Mouse (Mus musculus): ENCODE data around the gene Laptm5. TPM values are rescaled to one million over a fixed set of nuclear protein-coding genes. Genes with fewer than 3 reads are reported as not detected.

The Laptm5 gene
- total RNA-seq (2021): 10 to 100 TPM; 34.2 to 35.2 TPM
- long read RNA-seq, experiment 1, transcript Laptm5-207 (8 exons, 2,600 nt): major isoform, 35 of 51 reads
- long read RNA-seq, experiment 1, partial matches to known transcripts: 8 of 51 reads
- long read RNA-seq, experiment 1, other reads (novel, unspliced or antisense): 8 of 51 reads
- long read RNA-seq, experiment 2, transcript Laptm5-207 (8 exons, 2,600 nt): major isoform, 18 of 35 reads
- long read RNA-seq, experiment 2, partial matches to known transcripts: 9 of 35 reads
- long read RNA-seq, experiment 2, other reads (novel, unspliced or antisense): 8 of 35 reads

DNA sequence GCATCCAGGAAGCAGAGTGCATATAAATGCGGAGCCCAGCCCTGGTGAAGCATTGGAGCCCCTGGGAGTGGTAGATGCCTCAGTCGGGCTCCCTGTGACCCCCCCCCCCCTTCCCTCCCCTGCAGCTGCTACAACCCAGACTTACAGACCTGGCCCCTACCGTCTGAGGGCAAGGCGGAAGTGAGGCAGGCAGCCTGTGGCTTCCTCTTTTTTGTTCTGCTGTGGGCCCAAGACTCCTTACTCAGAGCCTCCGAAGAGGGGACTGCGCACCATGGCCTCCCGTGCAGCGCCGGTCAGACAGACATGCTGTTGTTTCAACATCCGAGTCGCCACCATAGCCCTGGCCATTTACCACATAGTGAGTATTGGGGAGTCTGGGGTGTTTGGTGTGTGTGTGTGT, at the start of gene Laptm5:
TSS of gene Laptm5 (plus strand) at position 49 of the 400 bp plus-strand sequence.
- no peak for DNase-seq (ENCODE audit: low spot score in 2 of 2)

DNA sequence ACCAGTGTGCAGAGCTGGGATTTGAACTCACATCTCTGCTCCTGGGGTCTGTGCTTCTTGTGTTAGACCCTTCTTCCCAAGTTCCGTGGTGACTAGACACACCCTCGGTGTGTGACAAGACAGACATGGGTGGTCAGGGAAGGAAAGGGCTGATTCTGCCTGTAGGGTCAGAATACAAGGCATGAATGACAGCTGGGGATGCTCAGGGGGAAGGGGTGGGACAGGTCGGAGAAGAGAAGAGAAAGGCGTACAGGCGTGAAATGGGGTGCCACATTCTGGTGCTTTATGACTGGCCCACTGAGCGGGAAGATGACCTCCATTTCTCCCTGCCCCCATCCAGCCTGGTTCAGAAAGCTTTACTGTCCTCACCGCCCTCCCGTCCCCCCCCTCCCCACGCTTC, 47.5 kb upstream of the Laptm5 start:
- no peak for DNase-seq (ENCODE audit: low spot score in 2 of 2)

DNA sequence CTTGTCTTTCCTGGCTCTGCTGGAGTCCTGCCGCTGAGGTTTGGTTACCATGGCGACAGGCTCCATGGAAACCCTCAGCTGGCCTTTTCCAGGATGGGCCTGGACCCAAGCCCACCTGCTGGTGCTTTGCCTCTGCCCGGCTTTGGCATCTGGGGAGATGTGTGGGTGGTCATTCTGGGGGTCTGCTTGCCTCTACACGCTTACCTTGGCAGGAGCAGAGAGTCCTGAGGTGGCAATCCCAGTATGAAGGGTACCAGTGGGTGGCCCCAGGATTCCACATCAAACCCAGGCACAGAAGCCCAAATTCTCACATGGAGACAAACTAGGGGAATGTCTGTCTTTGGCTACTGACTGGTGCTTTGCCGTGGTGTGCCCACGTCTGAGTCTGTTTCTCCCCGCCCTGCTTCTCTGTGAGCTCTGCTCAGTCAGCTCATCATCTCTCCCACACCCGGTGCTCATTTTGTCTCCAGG, 47.0 kb upstream of the Laptm5 start:
- DNase-seq (ENCODE audit: low spot score in 2 of 2): peak; percentile 85 to 90

DNA sequence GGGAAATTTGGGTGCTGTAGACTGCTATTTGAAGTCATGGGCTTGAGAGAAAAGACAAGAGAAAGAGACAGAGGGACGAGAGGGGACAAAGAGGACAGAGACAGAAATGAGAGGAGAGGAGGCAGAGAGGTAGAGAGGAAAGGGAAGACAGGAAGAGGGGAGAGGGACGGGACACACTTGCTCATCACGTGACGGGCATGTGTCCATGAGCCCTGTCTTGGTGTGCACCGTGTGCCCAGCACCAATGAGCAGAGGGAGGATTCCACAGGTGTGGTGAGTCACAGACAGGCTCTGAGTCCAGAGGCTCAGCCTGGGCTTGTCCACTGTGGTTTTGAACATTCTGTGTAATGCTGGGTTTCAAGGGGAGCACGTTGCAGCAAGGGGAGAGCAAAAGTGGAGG, 45.0 kb upstream of the Laptm5 start:
- no peak for DNase-seq (ENCODE audit: low spot score in 2 of 2)

DNA sequence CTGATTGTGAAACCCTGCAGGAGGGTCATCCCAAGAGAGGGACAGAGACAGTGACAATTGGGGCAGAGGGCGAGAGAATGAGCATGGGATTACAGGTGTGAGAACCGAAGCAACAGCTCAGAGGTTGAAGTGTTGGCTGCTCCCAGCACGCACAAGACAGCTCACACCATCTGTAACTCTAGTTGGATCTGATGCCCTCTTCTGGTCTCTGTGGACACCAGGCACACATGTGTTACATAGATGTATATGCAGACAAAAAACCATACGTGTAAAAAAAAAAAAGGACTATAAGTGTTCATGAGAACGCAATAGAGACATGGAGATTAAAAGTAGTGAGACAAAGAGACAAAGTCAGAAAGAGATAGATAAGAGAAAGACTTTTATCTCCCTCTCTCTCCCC, 44.1 kb upstream of the Laptm5 start:
- no peak for DNase-seq (ENCODE audit: low spot score in 2 of 2)

DNA sequence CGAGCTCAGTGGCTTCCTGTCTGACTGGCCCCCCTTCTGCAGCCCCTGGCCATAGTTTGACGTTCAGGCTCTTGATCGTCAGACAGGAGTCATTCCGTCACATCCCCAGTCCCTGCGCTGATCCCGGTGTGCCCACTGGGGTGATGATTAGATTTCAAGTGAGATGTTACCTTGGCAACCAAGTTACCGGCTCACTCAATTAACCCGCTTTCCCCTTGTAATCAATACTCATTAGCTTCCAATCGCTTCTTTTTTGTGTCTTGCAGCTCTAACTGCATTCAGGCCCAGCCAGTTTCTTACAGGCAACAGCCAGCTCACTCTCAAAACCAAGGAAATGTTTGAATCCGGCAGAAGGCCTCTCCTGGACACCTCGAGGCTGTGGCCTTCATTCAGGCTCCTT, 40.5 kb upstream of the Laptm5 start:
- no peak for DNase-seq (ENCODE audit: low spot score in 2 of 2)

DNA sequence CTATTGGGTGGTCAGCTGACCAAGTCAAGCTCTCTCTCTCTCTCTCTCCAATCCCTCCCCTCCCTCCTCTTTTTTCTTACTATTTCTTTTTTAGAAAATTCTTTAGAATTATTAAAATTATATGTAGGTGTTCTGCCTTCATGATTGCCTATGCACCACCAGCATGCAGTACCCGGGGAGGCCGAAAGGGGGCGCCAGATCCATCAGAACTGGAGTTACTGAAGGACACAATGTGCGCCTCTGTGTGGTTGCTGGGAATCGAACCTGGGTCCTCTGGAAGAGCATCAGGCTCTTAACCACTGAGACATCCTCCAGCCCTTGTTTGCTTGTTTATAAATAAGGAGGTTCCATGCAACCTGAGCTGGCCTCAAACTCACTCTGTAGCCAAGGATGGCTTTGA, 39.5 kb upstream of the Laptm5 start:
- DNase-seq (ENCODE audit: low spot score in 2 of 2): no peak

DNA sequence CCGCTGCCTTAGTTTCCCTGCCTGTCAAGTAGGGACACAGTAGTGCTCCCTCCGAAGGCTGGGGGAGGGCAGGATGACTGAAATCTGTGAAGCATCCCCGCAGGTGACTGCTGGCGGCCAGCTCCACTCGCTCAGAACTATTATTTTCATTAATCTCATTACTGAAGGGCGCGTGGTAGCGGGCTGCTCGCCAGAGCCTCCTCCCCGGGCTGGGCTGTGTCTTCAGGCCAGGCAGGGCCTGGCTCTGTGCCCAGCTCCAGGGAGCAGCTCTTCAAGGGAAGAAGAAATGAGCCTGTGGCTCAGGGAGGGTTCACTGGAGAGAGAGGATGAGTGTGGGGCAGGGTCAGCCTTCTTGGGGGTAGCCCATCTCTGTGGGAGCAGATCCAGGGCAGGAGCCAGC, 38.3 kb upstream of the Laptm5 start:
- DNase-seq (ENCODE audit: low spot score in 2 of 2): peak in 1 of 2 experiments; percentile 53

DNA sequence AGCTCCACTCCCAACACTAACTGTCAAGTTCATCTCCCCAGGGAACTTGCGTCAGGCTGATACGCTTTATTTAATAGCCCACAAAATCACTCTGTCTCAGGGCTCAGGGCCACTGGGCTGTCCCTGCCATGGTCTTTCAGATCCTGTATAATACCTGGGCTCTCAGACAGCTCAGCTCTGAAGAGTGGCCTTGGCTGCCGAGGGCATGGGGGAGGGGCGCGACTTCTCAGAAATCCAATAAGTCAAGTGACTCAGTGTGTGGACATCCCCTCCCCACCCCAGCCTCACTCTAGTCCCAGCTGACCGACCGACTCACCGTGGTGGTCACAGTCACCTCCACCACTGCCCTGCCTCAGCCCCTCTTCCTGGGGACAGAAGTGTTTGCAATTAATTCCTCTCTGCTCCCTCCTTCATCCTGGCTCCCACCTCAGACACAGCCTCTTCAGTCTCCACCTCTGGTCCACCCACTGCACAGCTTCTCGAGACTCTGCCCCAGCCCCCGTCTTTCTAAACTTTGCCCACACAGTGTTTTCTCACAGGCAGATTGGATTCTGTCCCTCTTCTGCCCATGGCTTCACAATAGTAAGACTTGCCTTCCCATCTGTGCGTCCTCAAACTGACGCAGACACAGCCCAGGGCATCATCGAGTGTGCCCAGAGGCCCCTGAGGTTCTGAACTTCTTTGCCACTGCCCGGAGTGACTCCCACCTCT, 36.8 kb upstream of the Laptm5 start:
- DNase-seq (ENCODE audit: low spot score in 2 of 2): no peak

DNA sequence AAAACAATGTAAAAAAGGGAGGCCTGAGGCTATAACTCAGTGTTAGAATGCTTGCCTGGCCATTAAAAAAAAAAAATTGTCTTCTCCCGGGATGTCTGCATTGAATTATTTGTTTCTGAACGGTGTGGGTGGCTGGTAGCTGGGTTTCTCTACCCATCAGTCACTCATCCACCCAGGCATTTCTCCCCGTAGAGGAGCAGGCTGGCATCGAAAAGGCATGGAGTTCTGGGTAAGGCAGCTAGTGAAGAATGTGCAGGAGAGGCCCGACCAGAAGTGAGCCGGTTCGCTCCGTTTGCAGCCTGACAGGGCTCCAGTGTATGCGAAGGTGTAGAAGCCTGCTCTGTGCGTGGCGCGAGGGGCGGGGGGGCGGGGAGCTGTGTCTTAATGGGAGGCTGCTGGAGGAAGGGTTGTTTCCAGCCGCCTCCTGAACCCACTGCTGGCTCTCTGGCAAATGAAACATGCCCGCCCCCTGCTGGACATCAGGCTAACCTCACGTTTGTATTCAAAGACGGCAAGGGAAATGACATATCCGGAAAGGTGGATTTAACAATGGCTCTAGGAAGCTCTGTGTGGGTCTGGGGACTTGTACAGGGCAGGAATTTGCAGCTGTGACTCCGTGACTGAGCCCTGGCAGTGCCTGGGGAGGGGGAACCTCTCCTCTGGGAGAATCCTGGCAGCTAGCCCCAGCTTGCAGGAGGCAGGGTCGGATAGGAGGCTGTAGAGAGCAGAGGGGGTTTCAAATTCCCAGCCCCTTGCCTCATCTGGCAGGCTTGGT, 34.5 kb upstream of the Laptm5 start:
- DNase-seq (ENCODE audit: low spot score in 2 of 2): peak; percentile 93 to 96

DNA sequence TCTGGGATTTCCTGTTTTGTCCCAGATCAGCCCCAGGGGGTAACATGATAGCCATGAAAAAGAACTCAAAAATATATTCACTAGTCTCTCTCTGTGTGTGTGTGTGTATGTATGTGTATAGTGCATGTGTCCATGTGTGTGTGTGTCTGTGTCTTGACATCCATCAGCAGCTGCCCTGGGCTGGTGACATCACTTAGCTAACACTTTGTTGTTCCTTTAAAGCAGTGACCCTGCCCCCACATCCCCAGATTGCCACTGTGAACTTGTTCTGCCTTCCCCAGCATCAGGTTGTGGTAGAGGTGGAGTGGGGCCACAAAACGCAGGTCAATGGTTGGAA, 33.9 kb upstream of the Laptm5 start:
- no peak for DNase-seq (ENCODE audit: low spot score in 2 of 2)

DNA sequence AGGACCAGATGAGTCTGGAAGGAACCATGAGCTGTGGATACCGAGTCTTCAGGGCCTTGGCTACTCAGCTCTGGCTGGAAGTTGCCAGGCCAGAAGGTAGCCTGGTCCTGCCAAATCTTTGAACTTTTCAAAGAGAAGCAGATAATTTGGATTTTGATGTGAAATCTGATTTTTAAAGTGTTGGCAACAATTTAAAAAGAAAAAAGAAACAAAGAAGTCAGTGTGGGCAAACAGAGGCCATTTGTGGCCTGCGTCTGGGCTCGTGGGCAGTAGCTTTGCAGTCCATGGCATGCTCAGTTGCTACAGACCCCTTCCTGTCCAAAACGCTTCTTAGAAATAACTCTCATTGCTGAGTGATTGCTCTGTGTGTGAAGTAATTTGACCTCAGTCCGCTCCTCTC, 31.6 kb upstream of the Laptm5 start:
- no peak for DNase-seq (ENCODE audit: low spot score in 2 of 2)

DNA sequence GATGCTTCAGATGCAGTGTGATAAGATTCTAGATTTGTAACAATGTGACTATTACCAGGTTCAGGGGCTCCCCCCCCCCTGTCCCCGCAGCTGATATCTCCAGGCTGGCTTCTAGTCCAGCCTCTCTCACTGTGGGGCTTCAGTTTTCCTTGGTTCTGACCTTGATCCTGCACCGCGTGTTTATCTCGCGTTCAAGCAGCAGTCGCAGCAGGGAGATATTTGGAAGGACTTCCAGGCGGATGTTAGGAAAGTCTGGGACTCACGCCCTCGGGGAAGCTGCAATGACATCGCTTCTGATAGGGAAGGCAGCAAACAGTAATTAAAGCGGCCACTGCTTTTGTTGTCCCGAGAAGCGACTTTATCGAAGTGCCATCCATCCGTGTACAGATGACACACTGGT, 30.2 kb upstream of the Laptm5 start:
- DNase-seq (ENCODE audit: low spot score in 2 of 2): no peak

DNA sequence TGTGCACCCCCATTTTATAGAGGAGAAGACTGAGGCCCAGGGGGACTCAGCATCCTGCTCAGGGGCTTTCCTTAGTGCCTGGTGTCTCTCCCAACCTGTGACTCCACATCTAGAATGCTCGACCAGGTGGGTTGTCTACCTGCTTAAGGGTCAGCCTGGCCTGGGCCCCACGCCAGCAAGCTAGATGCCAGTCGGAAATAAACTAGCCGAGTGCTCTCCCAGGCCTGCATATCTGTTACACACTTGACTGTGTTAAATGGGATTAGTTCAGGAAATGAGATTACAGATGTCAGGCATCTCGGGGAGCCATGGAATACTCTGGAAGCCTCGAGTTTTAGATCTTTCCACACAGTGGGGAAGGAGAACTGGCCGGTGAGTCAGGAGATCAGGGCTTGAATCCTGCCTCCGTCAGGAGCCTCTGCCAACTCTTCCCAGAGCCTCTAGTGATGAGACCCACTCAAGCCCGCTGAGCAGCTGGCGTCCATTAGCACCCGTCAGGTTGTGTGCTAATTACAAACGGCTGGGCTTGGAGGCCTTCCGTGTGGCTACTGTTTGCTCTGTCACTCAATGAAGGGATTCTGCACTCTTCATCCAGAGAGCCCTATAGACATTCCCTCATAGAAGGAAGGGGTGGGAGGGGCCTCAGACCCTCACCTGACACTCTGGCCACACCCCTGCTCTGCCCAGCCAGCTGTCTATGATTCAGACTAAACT, 28.9 kb upstream of the Laptm5 start:
- no peak for DNase-seq (ENCODE audit: low spot score in 2 of 2)

DNA sequence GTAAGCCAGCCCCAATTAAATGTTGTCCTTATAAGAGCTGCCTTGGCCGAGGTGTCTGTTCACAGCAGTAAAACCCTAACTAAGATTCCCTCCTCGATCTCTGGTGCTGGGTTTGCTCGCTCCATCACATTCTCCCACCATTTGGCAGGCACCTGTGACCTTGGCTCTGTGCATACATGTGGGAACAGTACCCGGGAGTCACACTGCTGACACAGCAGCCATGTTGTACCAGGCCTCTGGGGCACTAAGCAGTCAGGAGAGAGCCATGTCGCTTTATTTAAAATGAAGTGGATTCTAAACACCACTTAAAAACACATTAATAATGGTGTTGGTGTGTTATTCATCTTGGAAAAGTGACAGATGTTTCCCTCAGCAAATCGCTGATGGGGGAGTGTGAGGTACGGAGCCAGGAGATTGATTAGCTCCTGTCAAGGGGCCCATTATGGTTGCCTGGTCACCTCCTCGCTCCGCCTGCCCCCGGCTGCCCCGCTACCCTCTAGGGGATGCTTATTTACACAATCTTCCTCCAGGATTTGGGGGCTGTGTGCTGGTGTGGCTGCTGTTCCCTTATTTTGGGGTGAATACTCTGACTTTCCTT, 25.7 kb upstream of the Laptm5 start:
- DNase-seq (ENCODE audit: low spot score in 2 of 2): no peak

DNA sequence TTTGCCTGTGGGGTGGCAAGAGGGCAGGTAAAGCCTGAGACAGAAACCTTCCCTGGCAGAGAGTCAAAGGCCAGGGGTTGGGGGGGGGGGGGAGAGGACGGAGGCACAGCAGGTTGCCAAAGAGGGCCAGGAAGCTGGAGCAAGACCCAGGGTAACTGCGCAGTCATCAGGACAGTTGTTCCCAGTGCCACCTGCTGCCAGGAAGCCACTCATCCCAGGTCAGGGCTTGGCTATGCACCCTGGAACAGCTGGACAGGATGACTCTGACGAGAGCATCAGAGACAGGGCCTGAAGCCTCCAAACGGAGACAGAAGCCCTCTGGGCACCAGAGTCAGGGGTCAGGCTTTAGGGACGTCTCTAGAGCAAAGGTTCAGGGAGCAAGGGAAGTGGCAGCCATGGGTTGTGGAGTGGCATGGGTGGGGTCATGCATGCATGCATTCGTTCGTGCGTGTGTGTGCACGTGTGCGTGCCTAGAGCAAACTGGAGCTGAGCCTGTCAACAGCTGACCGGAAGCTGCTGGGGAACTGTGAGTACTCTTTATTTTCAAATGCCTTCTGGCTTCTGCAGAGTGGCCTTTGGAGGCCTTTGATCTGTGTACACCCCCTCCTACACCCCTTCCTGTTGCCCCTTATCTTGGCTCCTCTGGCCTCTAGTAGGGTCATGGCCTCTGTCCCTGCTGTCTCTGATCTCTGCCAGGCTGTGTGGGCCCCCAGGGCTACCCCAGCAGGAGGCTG, 23.0 kb upstream of the Laptm5 start:
- no peak for DNase-seq (ENCODE audit: low spot score in 2 of 2)

DNA sequence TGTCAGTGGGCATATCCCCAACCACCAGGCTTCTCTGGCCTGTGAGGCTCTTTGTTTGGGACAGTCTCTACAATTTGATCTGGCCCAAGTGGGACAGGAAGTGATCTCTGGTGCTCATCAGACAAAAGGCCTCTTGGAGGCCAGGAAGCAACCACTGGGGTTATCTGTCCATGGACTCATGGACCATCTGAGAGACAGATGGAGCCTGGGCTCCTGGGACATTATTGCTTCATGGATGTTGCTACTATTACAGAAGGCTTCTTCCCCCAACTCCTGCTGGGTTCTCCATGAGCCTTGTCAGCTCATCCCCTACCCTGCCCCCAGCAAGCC, 22.4 kb upstream of the Laptm5 start:
- no peak for DNase-seq (ENCODE audit: low spot score in 2 of 2)

DNA sequence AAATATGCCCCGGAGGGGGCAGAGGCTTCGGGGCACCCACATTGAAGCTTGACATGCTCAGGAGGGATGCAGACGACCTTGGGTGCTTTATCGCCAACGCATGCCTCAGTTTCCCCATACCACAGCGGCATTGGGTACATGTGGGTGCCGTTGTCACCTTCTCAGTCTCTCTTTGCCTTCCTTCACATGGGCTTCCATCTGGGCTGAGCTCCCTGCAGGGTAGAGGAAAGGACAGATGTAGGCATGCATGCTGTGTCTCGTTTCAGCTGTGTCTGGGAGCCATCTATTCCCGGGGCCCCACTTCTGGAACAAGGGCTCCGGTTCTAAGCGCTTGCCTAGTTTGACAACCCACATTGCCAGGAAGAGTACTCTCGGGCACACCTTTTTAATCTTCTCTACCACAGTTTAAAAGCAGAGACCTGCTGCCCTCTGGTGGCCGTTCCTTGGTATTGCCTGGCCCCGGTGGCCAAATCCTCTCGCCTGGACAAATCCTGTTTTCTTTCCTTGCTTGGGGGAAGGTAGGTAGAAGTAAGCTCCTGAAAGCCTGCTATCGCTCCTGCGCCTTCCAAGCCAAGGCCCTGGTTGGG, 20.8 kb upstream of the Laptm5 start:
- DNase-seq (ENCODE audit: low spot score in 2 of 2): peak; percentile 84

DNA sequence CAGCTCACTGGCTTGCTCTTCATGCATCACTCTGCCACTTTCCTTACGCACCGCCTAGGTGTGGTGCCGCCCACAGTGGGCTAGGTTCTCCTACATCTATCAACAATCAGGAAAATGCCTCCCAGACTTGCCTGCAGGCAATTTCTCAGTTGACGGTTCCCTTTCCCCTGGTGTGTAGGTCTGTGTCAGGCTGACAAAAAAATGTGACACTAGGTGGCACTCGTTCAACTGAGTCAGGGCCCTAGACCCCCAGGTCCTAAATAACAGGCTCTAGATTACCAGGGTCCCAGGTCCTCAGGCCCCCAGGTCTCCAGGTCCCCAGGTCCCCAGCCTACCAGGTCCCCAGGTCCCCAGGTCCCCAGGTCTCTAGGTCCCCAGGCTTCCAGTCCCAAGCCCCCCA, 19.2 kb upstream of the Laptm5 start:
- DNase-seq (ENCODE audit: low spot score in 2 of 2): no peak

DNA sequence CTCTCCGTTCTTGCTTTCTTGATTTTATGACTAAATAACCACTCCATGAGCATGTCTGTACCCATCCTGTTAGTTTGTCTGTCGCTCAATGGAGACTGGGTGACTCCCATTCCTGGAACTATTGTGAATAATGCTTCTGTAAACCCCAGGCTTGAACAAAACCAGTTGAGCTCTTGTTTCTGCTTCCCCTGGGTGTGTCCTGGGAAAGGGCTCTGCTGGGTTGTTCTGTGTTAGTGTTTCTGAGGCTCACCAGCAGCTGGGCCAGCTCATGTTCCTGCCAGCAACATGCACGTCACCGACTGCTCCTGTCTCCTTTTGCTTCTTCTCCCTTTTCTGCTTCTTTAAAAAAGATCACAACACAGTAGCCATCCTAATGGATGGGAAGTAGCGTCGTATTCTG, 17.2 kb upstream of the Laptm5 start:
- DNase-seq (ENCODE audit: low spot score in 2 of 2): no peak
